Mouse (Mus musculus) layer of hippocampus, adult 11-12 months (tissue): ENCODE measurements around the gene Cd9.
"Not testable (repeated sequence)": the region's sequence is repeated elsewhere in the genome, so short reads cannot be mapped to it uniquely, and the experiment has no call there.

ENCODE experiments used
- DNase-seq: peaks from one replicate; pipeline ENCODE4 v3.0.0; 2022; ENCODE audit warnings: low spot score

Gene Cd9

DNA sequence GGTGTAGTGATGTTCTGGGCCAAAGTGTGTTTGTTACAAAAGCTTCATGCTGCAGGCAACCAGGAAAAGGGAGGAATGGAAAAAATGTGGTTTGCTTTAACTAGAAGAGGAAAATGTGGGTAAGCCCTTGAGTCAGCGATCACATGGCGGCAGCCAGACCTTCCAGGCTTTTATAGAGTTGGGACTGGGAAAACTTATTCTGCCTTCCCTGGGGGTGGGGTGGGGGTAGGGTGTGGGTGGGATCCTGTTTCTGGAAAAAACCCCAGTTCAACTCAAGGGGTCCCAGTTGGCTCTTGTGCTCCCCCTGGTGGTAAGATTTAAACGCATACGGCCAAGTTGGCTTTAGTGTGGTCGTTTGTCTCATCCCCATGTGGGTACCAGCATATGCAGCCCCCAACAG lies 3.5 kb upstream of the Cd9 start:
- DNase-seq: no peak

DNA sequence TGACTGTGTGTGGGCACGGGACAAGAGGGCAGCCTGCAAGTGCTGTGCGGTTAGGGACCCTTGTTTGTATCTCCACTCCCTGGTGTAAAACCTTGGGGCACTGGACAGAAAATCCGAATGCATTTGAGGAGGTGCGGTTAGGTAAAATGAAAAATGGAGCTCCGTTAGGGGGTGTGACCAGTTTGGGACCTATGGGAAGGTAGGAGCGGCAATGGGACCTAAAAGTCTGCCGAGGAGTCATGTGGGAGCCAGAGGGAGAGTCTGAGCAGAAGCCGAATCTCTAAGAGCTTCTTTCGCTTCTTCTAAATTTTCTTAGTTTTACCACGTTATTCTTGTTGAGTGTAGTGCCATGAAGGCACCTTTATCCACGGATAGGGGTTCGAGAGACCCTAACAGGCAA lies 1.8 kb upstream of the Cd9 start:
- no peak for DNase-seq

DNA sequence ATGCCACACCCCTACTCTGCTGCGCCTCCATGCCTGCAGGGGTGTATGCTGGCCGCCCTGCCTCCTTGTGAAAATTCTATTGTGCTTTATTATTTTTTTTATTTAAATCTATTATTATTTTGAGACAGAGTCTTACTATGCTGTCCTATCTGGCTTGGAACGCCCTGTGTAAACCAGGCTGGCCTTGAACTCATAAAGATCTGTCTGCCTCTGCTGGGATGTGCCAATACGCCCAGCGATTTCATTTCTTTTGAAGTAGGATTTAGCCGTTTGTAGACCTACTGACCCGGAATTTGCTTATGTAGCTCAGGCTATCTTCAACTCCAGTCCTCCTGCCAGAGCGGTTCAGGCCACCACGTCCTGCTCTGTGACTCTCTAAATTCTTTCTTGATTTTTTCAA lies 770 bp upstream of the Cd9 start:
- DNase-seq: no peak

DNA sequence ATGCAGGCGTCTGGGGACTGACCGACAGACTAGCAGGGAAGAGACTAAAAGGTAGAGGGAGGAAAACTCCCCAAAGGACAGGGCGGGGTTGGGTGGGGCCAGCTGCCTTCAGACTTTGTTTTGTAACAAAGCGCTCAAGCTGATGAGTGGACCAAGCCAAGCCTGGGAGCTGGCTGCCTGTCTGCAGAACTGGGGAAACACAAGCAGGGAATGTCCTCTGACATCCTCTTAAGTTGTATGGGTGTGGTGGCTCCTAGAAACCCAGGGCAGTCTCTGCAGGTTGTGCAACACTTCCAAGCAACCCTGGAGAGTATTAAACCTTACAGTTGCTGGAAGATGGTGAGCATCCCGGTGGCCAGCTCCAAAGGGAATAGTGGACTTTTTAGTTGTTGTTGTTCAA lies 1.4 kb downstream of the Cd9 start:
- DNase-seq: no peak

DNA sequence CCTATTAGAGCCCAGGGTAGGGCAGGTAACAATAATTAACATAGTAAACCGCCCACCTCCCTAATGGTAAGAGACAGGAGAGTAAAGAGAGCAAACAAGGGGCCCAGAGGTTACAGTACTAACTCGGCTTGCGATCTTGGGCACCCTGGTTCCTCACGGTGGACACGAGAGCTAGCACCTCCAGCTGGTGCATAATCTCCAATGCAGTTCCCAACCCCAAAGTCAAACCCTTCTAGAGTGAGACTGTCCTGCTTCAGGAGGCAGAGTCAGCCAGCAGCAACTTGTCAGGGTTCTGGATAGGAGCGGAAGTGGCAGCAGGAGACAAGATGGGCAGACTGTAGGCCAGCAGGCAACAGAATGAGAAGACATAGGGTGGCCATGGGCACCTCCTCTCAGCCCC lies 1.9 kb downstream of the Cd9 start:
- no peak for DNase-seq

DNA sequence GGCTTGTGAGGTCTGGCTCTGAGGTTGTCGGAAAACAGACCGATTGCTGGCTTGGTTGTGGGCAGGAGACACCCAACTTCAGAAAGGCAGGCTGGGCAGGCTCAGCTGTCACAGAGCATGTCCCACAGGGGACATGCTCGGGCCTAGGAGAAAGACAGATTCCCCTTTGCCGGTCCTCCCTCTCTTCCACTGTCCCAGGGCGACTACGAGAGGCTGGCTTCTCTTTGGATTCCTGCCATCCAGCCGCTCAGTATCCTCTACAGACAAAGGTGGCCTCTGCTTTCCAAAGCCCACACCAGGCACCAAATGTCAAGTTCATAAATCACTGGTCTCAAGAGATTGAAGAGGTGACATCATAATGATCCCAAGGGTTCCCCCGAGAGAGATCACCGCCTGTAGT lies 2.6 kb downstream of the Cd9 start:
- DNase-seq: no peak

DNA sequence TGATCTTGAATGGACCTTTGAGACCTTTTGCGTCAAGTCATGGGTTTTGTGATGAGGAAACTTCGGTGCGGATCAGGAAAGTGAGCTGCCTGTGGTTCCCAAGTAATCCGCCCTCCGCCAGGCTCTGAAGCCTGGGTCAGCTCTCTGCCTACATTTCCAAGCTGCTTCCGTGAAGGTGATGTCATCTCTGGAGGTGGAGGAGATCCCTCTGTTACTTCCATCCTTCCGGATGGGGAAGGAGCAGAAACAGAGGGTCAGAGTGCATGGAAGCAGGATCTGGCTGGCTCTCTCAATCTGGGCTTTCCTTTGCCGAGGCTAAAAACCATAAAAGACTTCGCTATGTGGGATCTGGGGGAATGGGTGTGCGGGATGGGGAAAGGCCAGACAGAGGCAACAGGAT lies 3.2 kb downstream of the Cd9 start:
- DNase-seq: no peak

DNA sequence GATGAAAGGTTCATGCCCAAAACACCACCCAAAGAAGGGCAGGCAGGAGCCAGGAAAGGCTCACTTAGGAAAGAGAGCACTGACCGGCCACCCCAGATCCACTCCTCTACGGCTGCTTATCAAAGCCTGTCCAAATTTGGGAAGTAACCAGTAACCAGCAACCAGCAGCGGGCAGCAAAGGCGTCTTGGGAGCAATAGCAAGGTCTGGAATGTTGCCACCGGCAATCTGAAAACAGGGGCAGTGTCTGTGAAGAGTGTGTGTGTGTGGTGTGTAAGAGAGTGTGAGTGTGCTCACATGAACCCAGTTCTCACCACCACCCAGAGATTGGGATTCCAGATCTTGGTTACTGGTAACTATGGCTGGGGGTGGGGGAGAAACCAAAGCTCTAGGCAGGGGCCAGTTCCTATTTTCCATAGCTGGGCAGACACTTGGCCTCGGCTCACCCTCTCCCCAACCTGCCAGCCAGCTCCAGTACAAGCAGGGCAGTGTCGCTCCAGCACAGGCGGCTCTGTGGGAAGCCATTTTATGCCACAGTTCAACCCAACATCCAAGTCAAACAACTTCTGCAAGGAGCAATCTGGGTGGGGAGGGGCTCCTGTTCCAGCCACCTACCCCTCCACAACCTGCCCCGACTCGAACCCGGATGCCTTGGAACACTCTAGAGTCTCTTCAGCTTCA lies 4.6 kb downstream of the Cd9 start:
- no peak for DNase-seq

DNA sequence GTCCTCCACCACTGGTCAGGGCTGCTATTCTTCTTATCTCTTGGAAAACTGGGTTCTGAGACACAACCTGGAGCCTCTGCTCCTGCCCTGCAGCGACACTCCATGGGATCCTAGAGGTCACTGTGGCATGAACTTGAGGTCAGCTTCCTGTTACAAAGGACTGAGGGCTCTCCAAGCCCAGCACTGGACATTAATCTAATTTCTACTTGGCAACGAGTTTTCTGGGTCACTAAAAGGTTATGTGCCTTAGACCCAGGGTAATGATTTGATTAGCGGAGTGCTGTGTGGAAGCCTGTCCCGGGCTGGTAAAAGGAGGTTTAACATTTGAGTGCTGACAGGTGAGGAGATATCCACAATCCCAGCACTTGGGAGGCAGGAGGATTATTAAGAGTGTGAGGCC lies 9.0 kb downstream of the Cd9 start:
- DNase-seq: no peak

DNA sequence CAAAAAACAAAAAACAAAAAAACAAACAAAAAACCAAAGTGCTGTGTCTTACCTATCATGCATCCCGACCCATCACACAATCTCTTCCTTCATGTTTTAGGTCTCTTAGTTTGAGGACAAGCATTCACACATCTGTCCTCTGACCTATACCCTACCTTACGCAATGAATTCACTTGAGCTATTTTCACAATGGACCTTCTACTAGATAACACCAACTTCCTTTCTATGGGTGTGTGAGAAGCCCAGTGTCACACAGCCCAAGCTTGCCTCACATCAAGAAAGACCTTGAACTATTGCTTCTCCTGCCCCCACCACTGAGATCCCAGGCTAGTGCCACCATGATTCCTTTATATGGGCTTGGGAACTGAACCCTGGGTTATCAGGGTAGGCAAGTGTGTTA lies 9.9 kb downstream of the Cd9 start:
- no peak for DNase-seq

DNA sequence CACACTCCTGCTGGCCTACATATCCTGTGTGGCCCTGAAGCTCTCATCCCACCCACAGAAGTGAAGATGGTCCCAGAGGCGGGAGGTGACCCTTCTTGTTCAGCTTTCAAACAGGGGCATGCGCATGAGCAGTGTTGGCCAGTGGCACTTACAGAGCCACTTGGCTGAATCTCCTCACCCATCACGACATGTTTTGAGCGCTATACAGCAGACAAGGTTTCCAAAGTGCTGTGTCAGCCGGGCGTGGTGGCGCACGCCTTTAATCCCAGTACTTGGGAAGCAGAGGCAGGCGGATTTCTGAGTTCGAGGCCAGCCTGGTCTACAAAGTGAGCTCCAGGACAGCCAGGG lies 10.3 kb downstream of the Cd9 start:
- not testable (repeated sequence) for DNase-seq

DNA sequence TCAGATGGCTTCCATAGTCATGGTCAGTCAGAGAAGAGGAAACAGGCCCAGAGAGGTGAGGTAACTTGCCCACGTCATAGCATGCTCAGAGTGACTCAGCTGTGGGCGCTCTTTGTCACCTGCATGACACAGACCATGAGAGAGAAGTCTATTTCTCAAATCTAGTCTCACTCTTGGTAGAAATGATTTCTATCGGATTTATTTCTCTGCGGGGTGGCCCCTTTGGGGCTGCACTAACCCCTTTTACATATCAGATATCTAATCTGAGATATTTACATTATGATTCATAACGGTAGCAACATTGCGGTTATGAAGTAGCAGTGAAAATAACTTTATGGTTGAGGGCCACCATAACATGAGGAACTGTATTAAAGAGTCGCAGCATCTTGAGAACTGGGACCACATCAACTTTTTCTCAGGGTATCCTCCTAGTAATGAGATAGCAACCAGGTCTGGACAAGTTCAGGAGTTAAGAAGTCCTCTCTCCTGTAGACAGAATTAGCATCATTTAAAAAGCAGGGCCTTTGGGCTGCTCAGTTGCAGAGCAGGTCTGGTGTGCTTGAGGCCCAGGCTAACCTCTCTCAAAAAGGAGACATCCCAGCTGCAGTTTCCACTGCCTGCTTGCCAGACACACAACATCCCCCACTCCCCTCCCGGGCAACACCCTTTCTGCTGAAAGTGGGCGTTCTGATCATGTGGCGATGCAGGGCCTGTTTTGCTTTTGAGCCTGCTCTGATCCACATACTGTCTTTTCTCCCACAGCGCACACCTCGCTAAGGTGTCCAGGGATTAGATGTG lies 10.9 kb downstream of the Cd9 start:
- no peak for DNase-seq

DNA sequence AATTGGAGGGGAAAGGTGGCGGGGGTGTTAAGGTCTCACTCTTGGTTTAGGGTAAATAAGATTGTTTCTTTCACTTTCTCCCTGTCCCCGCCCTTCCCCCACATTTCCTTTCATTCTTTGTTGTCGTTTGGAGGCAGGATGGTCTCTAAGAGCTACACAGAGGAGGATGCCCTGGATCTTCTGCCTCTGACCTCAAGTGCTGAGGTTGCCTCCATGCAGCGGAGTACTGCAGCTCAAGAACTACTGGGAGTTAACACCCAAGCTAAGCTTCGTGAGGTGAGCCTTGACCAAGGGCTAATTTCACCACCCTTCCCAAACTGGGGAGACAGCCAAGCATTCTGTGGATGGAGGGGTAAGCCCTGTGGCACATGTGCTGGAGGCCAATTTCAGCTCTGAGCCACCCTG lies 12.2 kb downstream of the Cd9 start:
- DNase-seq: no peak

DNA sequence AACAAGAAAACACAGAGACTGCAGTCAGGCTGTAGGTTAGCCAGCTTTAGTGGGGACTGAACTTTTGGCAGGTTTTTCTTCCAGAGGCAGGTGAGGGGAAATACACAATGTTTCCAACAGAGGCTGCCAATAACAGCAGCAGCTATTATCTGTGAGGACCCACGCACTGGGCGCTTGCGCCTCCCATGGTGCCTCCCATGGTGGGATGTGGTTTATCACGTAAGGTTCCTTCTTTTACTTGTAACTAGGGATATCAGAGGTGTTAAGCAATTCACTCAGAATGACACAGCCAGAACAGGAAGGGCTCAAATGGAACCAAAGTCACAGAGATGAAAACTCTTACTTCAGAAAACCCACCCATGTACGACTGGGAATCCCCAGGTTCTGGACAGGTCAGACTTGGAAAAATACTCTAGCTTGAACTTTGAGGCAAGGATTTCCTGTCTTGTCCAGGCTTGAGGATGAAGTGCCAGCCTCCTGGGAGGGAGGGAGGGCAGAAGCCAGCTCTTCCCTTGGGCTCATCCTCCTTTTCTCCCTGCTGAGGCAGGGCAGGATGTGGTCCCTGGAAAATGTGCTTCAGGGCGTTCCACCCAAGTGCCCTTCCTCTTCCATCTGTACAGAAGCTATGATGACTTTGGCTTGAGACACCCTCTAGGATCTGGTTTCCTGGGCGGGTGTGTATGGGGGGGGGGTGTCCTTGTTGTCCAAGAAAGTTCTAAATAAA lies 12.8 kb downstream of the Cd9 start:
- no peak for DNase-seq

DNA sequence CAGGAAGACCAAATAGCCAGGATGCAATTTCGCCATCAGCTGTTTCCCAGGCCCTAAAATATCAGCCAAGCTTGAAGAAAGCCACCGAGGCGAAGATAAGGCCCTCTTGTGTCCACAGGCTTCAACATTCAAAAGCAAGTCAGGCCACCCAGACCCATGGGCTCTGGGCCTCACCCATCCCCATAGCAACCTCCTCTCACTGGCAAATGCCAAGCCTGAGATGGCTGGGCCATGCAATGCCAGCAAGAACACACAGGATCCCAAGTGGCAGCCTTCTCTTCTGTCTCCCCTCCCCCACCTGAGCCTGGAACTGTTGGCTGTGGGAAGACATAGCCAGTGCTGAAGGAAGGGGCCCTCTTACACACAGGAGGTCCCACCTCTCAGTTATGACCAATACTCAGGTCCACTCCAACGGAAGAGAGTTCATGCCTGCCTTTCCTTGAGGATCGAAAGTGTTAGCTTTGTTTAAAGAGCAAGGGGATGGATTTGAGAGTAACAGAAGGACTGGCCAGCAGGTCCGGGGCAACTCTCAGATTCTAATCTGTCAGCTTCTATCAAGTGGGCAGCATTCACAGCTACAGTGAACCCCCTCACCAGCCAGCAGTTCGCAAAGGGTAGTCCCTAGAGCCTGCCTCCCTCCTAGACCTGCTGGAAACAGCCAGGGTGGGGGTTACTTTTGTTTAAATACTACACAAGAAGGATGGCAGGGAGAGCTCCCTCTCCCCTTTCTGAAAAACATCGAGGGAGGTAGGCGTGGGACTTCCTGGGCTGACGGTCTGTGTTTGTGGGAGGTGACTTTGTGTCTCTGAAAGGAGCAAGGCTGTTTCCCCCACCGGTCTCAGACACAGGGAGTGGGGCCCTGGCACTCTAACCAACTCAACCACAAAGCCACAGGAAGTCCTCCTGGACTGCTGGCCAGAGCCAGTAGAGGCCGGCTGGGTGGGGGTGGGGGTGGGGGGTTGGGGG lies 13.9 kb downstream of the Cd9 start:
- no peak for DNase-seq

DNA sequence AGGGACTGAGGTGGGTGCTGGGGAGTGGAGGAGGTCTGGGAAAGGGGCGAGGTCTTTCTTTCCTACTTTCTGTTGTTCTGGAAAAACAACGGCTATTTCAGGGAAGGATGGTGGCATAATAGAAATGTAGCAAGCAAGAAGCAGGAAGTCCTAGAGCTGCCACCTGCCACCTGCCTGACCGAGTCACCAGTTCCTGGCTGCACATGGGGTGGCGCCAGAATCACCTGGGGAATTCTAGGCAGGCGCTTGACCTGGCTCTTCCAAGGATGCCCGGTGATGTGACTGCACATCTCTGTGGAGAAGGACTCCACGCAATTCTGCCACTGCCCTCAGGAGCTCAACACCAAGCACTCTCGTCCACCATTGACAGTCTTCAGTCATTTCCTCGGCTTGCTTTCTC lies 15.2 kb downstream of the Cd9 start:
- no peak for DNase-seq

DNA sequence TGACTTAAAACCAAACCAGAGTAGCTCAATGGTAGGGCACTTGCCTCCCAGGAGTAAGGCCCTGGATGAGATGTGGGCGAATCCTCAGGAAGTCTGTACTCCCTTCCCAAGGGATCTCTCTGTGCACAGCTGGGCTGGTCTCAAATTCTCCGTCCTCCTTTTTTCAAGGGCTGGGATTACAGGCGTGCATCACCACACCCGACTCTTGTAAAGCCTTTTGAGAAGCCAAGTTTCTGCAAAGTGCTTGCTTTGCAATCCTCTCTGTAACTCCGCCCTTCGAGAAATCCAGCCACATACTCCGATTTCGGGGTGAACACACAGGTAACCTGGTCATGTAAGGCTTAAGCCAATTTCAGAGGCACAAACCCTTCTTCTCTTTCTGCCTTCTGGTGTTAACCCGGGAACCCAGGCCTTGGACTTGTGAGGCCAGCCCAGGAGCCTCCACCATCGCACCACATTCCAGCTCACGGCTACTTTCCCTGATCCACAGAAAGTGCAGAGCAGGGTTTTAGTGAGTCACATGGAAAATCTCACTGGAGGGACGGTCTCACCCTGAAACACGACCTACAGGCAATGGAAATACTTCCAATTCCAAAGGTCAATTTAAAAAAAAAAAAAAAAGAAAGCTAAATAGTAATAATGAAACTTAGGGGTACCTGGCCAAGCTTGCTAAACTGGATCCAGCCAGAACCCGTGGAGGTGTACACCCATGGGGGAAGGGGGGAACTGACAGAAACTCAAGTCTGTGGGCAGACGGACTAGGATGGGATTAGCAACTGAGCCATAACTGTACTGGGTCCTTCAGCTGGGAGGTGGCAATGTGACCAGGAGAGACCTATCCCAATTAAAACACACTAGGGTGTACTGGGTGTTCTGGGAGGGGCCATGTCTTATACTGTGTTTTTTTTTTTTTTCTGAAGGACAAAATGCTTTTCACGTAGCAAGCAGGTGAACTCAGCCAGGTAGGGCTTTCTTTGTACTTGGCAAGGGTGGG lies 16.2 kb downstream of the Cd9 start:
- no peak for DNase-seq

DNA sequence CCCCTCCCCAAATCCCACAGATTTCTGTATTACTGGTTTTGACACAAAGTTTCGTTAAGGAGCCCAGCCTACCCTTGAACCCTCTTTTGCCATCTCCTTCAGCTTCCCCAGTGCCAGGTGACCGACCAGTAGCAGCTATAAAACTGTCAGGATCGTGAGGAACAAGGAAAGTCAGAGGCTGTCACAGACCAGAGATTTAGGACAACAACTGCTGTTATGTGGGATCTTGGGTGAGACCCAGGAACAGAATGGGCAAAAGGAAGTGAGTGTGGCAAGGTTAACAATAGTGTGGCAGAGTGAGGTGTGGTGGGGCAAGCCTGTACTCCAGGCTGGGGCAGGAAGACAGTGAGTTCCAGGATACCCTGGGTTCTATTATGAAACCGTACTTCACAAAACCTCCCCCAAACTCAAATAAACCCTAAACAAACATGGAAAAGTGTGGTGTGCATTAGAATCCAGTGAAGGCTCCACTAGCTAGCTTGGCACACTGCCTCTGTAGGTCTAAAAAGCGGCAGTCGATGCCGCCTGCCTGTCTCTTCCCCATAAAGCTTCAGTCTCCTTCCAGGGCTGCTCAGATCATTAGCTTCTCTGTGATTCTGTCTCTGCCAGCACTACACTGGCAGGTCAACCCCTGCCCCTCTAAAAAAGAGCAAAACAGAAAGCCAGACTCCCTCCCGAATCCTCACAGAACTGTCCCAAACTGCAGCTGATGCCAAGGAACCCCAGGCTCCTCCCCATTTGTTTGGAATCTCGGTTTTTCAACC lies 17.6 kb downstream of the Cd9 start:
- no peak for DNase-seq

DNA sequence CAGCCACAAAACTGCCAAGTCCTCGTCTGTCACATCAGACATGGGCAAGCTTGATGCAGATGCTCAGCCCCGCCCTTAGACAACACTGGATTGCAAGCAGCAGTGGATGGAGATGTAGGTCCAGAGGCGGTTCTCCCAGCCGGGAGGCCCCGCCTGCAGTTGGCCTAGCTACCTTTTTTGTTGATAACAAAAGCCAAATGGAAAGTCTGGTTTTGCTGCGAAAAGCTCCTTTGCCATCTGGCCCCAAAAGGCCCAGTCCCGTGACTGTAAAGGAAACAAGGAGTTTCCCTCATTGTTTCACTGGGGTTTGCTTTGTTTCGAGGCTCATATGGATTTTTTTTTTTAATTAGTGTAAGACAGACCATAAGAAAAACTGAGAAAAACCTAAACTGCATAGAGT lies 18.5 kb downstream of the Cd9 start:
- no peak for DNase-seq

DNA sequence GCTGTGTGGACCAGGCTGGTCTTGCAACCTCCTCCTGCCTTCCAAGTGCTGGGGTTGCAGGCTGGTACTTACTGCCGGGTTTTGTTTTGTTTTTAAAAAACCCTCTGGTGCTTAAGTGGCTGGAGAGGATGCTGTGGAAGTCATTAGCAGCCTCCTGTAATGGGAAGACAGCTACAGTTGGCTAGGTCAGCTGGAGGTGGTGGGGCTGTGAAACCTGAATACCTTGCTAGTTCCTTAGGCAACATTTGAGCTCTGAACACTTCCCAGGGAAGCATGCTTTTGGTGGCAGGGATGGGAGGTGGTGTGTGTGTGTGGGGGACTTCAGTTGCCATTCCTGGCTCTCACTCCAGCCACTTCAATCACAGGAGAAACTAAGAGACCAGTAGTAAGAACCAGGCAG lies 19.4 kb downstream of the Cd9 start:
- DNase-seq: no peak
